Comparison of ENCODE assay signal across 14 mouse cellular contexts in genomic region chr2:70552772-70553171, GRCm38 (mm10). TPM values are rescaled to one million over a fixed set of nuclear protein-coding genes. Genes with fewer than 3 reads are reported as not detected.
DNase-seq lines count a peak whose midpoint lies in the region; ATAC-seq lines count a peak whose summit lies in the region.
"Had no signal": no experiment of that assay in that cellular context is flagged by ENCODE, and none has a peak within 500 bp of the region (broad histone marks: within the 10 kb centered on the region; RNA-seq: fewer than 3 reads in every experiment).

Gene Gad1, plus strand, starts transcription at chr2:70553072.

- no peak within 1 kb of the TSS for H3K27ac ChIP-seq in neural tube, embryonic 12.5 days
- H3K27ac ChIP-seq in hindbrain, embryonic 13.5 days = no peak within 1 kb of the TSS
- no peak within 1 kb of the TSS for H3K27ac ChIP-seq in neural tube, embryonic 15.5 days (replicated peaks)
- H3K27ac ChIP-seq: heart, adult 2 months; limb, embryonic 13.5 days; lung, embryonic 15.5 days had no signal

- no peak within 1 kb of the TSS for H3K4me2 ChIP-seq in neural tube, embryonic 12.5 days (replicated peaks)
- no peak within 1 kb of the TSS for H3K4me2 ChIP-seq in hindbrain, embryonic 13.5 days
- no peak within 1 kb of the TSS for H3K4me2 ChIP-seq in neural tube, embryonic 15.5 days
- H3K4me2 ChIP-seq: limb, embryonic 13.5 days; lung, embryonic 15.5 days had no signal

- no peak for DNase-seq in neural tube, embryonic 10.5 days (ENCODE audit: extremely low spot score, low spot score)
- no peak for DNase-seq in left cerebral cortex, postnatal 14 days (ENCODE audit: low spot score in 2 of 2)
- no peak for DNase-seq in adipocyte (ENCODE audit: low spot score)
- DNase-seq in thymus, postnatal 0 days (ENCODE audit: low spot score) = no peak
- DNase-seq: cerebellum, adult 18-20 months; heart, adult 2 months; heart, postnatal 14 days; kidney, adult 8-10 months had no signal

- no peak within 1 kb of the TSS for H3K9ac ChIP-seq in neural tube, embryonic 12.5 days
- H3K9ac ChIP-seq in hindbrain, embryonic 13.5 days = no peak within 1 kb of the TSS
- H3K9ac ChIP-seq in neural tube, embryonic 15.5 days (replicated peaks) = no peak within 1 kb of the TSS
- H3K9ac ChIP-seq: limb, embryonic 13.5 days; lung, embryonic 15.5 days had no signal

- no peaks in the 10 kb centered on the region for H3K4me1 ChIP-seq in neural tube, embryonic 12.5 days
- H3K4me1 ChIP-seq in hindbrain, embryonic 13.5 days (replicated peaks) = peaks cover 4% of the 10 kb centered on the region; the same call in 1 of the 2 replicates
- 0 out of 2 replicates have a peak, but pooled peaks cover 1% of the 10 kb centered on the region for H3K4me1 ChIP-seq in neural tube, embryonic 15.5 days
- H3K4me1 ChIP-seq: limb, embryonic 13.5 days; lung, embryonic 15.5 days had no signal

- no peaks in the 10 kb centered on the region for H3K36me3 ChIP-seq in neural tube, embryonic 12.5 days
- no peaks in the 10 kb centered on the region for H3K36me3 ChIP-seq in hindbrain, embryonic 13.5 days
- H3K36me3 ChIP-seq in neural tube, embryonic 15.5 days = no peaks in the 10 kb centered on the region
- H3K36me3 ChIP-seq: limb, embryonic 13.5 days; lung, embryonic 15.5 days had no signal

- intact Hi-C loops in left cerebral cortex, postnatal 14 days (cut with DNase I) = loop anchor here (10.0 kb wide), 1 partner anchor 918 kb away; no protein-coding TSS in a partner anchor

- WGBS in neural tube, embryonic 12.5 days = 63% methylated on average over 4 of the region's 4 CpGs
- 67% methylated on average over 4 of the region's 4 CpGs for WGBS in hindbrain, embryonic 13.5 days
- WGBS in neural tube, embryonic 15.5 days = 69% methylated on average over 4 of the region's 4 CpGs

- ATAC-seq in neural tube, embryonic 12.5 days (ENCODE audit: low FRiP score, low read depth) = no peak
- ATAC-seq in hindbrain, embryonic 13.5 days (ENCODE audit: low FRiP score) = no peak
- ATAC-seq in neural tube, embryonic 15.5 days (ENCODE audit: low FRiP score) = no peak
- no peak for ATAC-seq in CD4-positive, CD25-positive, alpha-beta regulatory T cell, adult 4 months

- no peak within 1 kb of the TSS for H3K4me3 ChIP-seq in neural tube, embryonic 12.5 days
- H3K4me3 ChIP-seq in hindbrain, embryonic 13.5 days = no peak within 1 kb of the TSS
- H3K4me3 ChIP-seq in neural tube, embryonic 15.5 days (replicated peaks) = no peak within 1 kb of the TSS
- H3K4me3 ChIP-seq: heart, adult 2 months; limb, embryonic 13.5 days; lung, embryonic 15.5 days had no signal

- H3K27me3 ChIP-seq in neural tube, embryonic 12.5 days (replicated peaks) = no peaks in the 10 kb centered on the region
- 0 out of 2 replicates have a peak, but pooled peaks cover 5% of the 10 kb centered on the region for H3K27me3 ChIP-seq in hindbrain, embryonic 13.5 days
- no peaks in the 10 kb centered on the region for H3K27me3 ChIP-seq in neural tube, embryonic 15.5 days (replicated peaks)
- H3K27me3 ChIP-seq: lung, embryonic 15.5 days had no signal

- no peaks in the 10 kb centered on the region for H3K9me3 ChIP-seq in neural tube, embryonic 12.5 days
- H3K9me3 ChIP-seq in hindbrain, embryonic 13.5 days = no peaks in the 10 kb centered on the region
- no peaks in the 10 kb centered on the region for H3K9me3 ChIP-seq in neural tube, embryonic 15.5 days (replicated peaks)
- H3K9me3 ChIP-seq: limb, embryonic 13.5 days; lung, embryonic 15.5 days had no signal

RNA-seq across cellular contexts. Expression of gene Gad1, which starts in this region (rescaled TPM):
- 17.2 and 21.6 TPM in 2 replicates for polyA plus RNA-seq in neural tube, embryonic 12.5 days (2016; fragmentation: Nextera tagmentation; extraction: Ambion mirVana)
- 49.7 and 49.8 TPM in 2 replicates for polyA plus RNA-seq in hindbrain, embryonic 13.5 days (2015; fragmentation: Nextera tagmentation; extraction: Ambion mirVana)
- 100 to 1,000 TPM; 228 TPM for total RNA-seq in left cerebral cortex, postnatal 14 days (2021)
- polyA plus RNA-seq in neural tube, embryonic 15.5 days (2015; fragmentation: Nextera tagmentation; extraction: Ambion mirVana) = 84.0 and 96.5 TPM in 2 replicates
- under 1 TPM in 1 of 2 experiments, not detected in 1; 0.33 TPM for polyA plus RNA-seq in CD4-positive, CD25-positive, alpha-beta regulatory T cell, adult 4 months (2017; shearing (Covaris generic))
- 0.29 and 0.49 TPM in 2 replicates for polyA plus RNA-seq in thymus, postnatal 0 days (2015; fragmentation: Nextera tagmentation; extraction: Ambion mirVana)

Comparison
In these comparisons a context has a peak if more than half of its experiments do, and no peak if none do; other contexts are left out.
1. RNA of gene Gad1 (polyA plus RNA-seq): 84.0 to 96.5 TPM in neural tube, embryonic 15.5 days, 49.7 to 49.8 TPM in hindbrain, embryonic 13.5 days and 17.2 to 21.6 TPM in neural tube, embryonic 12.5 days; 0.33 TPM in CD4-positive, CD25-positive, alpha-beta regulatory T cell, adult 4 months and 0.29 to 0.49 TPM in thymus, postnatal 0 days; every median in the first group is over 10 times any median in the second.